Mouse (Mus musculus): ENCODE measurements at regions not wholly inside any gene's neighbourhood (a gene's known extent, or its start where the extent isn't known, plus 50 kb on each side); places are given as distances from the start of the nearest gene placed in this dataset.

DNA sequence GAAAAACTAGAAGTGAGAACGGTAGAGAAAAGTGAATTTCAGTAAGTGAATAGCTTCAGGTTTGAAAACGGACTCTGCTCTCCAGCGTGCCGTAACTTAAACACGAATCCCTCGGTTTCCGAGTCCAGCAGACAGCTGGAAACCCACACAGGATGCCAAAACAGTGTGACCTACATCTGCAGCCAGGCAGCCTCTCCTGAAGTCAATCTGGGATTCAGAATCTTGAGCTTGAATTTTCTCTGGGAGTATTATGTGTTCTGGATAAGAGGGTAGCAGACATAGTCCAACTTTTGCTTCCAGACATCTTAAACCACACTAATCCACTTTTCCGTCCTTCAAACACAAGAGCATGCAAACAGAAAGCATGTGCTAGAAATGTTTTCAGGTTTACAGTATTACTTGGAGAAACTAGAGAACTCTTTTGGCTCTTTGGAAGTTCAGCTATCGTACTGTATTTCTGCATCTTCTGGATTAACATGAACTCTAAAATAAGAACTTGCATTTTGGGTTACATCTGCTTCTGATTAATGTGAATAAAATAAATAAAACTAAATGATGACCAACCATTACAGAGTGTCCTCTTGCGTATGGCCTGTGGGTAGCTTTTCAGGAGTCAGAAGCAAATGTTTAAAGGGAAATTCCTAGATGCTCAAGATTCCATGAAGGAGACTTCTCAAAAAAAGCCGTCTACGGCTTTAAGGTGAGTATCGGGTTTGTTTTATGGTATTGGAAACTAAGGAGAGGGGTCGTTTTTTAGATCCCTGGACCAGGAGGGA is 89.4 kb upstream of the Spats2l start:
- no peak for TF ChIP-seq GATA1 (IDR thresholded peaks at IDR 0.05; ENCODE audit: borderline replicate concordance, low read length)
- TF ChIP-seq FLI1 (IDR thresholded peaks at IDR 0.05; ENCODE audit: low read length): no peak

Measured in megakaryocyte, embryonic 14.5 days (primary cell).